Comparison of ENCODE assay signal across 8 mouse cellular contexts in the genomic region with DNA sequence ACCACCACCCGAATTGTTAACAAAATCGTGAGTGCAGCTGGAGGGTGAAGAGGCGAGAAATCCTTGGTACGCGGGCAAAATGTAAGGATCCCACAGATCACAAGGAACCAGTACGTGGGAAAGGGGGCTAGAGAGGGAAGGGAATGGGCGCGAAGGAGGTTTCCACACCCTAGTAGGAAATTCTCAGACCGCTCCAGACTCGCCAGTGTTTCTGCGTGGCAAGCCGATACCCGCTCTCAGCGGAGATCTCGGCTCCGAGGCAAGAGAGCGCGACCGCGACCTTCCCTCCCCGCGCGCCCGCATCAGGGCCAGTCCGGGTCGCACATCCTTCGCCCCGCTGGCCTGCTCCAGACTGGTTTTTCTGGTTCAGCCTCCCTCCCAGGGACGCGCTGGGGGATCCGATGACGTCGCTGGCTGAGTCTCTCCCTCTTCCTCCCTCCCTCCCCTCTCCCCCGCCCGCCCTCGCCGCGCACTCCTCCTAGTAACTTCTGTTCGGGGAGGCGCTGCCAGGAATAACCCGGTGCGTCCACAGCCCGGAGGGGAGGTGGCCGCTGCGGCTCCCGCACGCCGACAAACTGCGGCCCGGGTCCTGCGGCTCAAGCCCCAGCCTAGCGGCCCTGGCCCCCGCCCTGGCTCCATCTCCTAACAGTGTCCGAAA. TPM values are rescaled to one million over a fixed set of nuclear protein-coding genes. Genes with fewer than 3 reads are reported as not detected.
DNase-seq lines count a peak whose midpoint lies in the region; ATAC-seq and TF ChIP-seq lines count a peak whose summit lies in the region.

No protein-coding gene starts in this region.

- H3K36me3 ChIP-seq in embryonic facial prominence, embryonic 12.5 days, result no peaks in the 10 kb centered on the region
- H3K36me3 ChIP-seq in limb, embryonic 13.5 days, result no peaks in the 10 kb centered on the region
- H3K36me3 ChIP-seq in midbrain, embryonic 14.5 days (ENCODE audit: control insufficient read depth, insufficient read depth, low read length), result no peaks in the 10 kb centered on the region
- H3K36me3 ChIP-seq in small intestine, adult 2 months (ENCODE audit: control insufficient read depth, insufficient read depth, low read length), result no peaks in the 10 kb centered on the region

- H3K4me3 ChIP-seq in embryonic facial prominence, embryonic 12.5 days, result peak overlapping the region; percentile 73
- peak overlapping the region; percentile 66 for H3K4me3 ChIP-seq in limb, embryonic 13.5 days
- peak overlapping the region; percentile 60 for H3K4me3 ChIP-seq in midbrain, embryonic 14.5 days (replicated peaks; ENCODE audit: low read depth, low read length)
- peak overlapping the region; percentile 83 for H3K4me3 ChIP-seq in small intestine, adult 2 months (ENCODE audit: low read depth, low read length)

- no peaks in the 10 kb centered on the region; the same call in 1 of the 2 replicates for H3K27me3 ChIP-seq in embryonic facial prominence, embryonic 12.5 days
- peaks cover 33% of the 10 kb centered on the region for H3K27me3 ChIP-seq in limb, embryonic 13.5 days
- 0 out of 2 replicates have a peak, but pooled peaks cover 6% of the 10 kb centered on the region for H3K27me3 ChIP-seq in midbrain, embryonic 14.5 days (ENCODE audit: control insufficient read depth, insufficient read depth, low read length)
- no peaks in the 10 kb centered on the region for H3K27me3 ChIP-seq in small intestine, adult 2 months (ENCODE audit: control insufficient read depth, insufficient read depth, low read length)

- H3K4me1 ChIP-seq in embryonic facial prominence, embryonic 12.5 days, result peaks cover 3% of the 10 kb centered on the region; the same call in 1 of the 2 replicates
- peaks cover 15% of the 10 kb centered on the region for H3K4me1 ChIP-seq in limb, embryonic 13.5 days
- no peaks in the 10 kb centered on the region for H3K4me1 ChIP-seq in midbrain, embryonic 14.5 days (ENCODE audit: control insufficient read depth, insufficient read depth, low read length)
- no peaks in the 10 kb centered on the region for H3K4me1 ChIP-seq in small intestine, adult 2 months (ENCODE audit: control insufficient read depth, insufficient read depth, insufficient read length, low read length)

- H3K4me2 ChIP-seq in embryonic facial prominence, embryonic 12.5 days (replicated peaks), result peak overlapping the region; percentile 98
- H3K4me2 ChIP-seq in limb, embryonic 13.5 days (replicated peaks), result peak overlapping the region; percentile 100
- H3K4me2 ChIP-seq in midbrain, embryonic 14.5 days (ENCODE audit: low read length), result peak overlapping the region; percentile 100

- under 1% methylated on average over 46 of the region's 54 CpGs for WGBS in embryonic facial prominence, embryonic 12.5 days
- under 1% methylated on average over 47 of the region's 54 CpGs for WGBS in limb, embryonic 13.5 days
- under 1% methylated on average over 52 of the region's 54 CpGs for WGBS in midbrain, embryonic 14.5 days
- under 1% methylated on average over 54 of the region's 54 CpGs for WGBS in small intestine, adult 2 months

- TF ChIP-seq POLR2A in small intestine, adult 2 months (IDR thresholded peaks at IDR 0.05; ENCODE audit: low read depth, low read length), result peak; percentile 78; the same call in 1 of the 2 replicates

- H3K9ac ChIP-seq in embryonic facial prominence, embryonic 12.5 days, result peak overlapping the region; percentile 74
- peak overlapping the region; percentile 83 for H3K9ac ChIP-seq in limb, embryonic 13.5 days
- peak overlapping the region; percentile 82 for H3K9ac ChIP-seq in midbrain, embryonic 14.5 days (replicated peaks; ENCODE audit: low read length)

- H3K9me3 ChIP-seq in embryonic facial prominence, embryonic 12.5 days, result no peaks in the 10 kb centered on the region
- no peaks in the 10 kb centered on the region for H3K9me3 ChIP-seq in limb, embryonic 13.5 days
- H3K9me3 ChIP-seq in midbrain, embryonic 14.5 days (ENCODE audit: control insufficient read depth, low read length), result no peaks in the 10 kb centered on the region

- peak; percentile 73 for ATAC-seq in embryonic facial prominence, embryonic 12.5 days (ENCODE audit: insufficient number of reproducible peaks, insufficient read depth, low FRiP score, low TSS enrichment)
- peak; percentile 72 for ATAC-seq in limb, embryonic 13.5 days (ENCODE audit: low FRiP score, low read depth)
- peak; percentile 68 for ATAC-seq in midbrain, embryonic 14.5 days (ENCODE audit: low FRiP score, low TSS enrichment)
- no peak for ATAC-seq in erythroid progenitor cell, adult 5-6 weeks (replicated peaks; ENCODE audit: low FRiP score, poor library complexity, severe bottlenecking)

- DNase-seq in adrenal gland, postnatal 14 days, result peak; percentile 95
- DNase-seq in heart, adult 9 months (ENCODE audit: low spot score in 2 of 2), result peak; percentile 91 to 92
- DNase-seq in kidney, adult 9 months, result peak; percentile 92
- DNase-seq in midbrain, embryonic 14.5 days, result peak; percentile 90

- H3K27ac ChIP-seq in embryonic facial prominence, embryonic 12.5 days, result peak overlapping the region; percentile 91
- peak overlapping the region; percentile 93 for H3K27ac ChIP-seq in limb, embryonic 13.5 days
- H3K27ac ChIP-seq in midbrain, embryonic 14.5 days (replicated peaks; ENCODE audit: low read depth, low read length), result peak overlapping the region; percentile 96
- peak overlapping the region; percentile 98 for H3K27ac ChIP-seq in small intestine, adult 2 months (ENCODE audit: insufficient read depth, low read depth, low read length)

- no peak for TF ChIP-seq CTCF in small intestine, adult 2 months (IDR thresholded peaks at IDR 0.05; ENCODE audit: extremely low read depth, insufficient read length, insufficient replicate concordance, low read depth, low read length)

RNA-seq across cellular contexts. Expression of gene Hivep2, which starts 0.4 kb away (rescaled TPM):
- 27.2 and 31.2 TPM in 2 replicates for total RNA-seq in adrenal gland, postnatal 14 days (2021)
- polyA plus RNA-seq in embryonic facial prominence, embryonic 12.5 days (2016; fragmentation: Nextera tagmentation; extraction: Ambion mirVana), result 4.8 and 5.5 TPM in 2 replicates
- polyA plus RNA-seq in limb, embryonic 13.5 days (2015; fragmentation: Nextera tagmentation; extraction: Ambion mirVana), result 5.5 and 6.5 TPM in 2 replicates
- 12.8 TPM in 2 replicates for polyA plus RNA-seq in midbrain, embryonic 14.5 days (2014; fragmentation: Nextera tagmentation; extraction: Ambion mirVana)
- polyA plus RNA-seq in small intestine, adult 2 months (2012; rRNA removed), result 2.0 and 4.2 TPM in 2 replicates
- total RNA-seq in erythroid progenitor cell, adult 5-6 weeks (2015; ENCODE audit: low replicate concordance), result 4.3 and 4.6 TPM in 2 replicates
- 1.3 and 1.5 TPM in 2 replicates for total RNA-seq in erythroid progenitor cell, adult 5-6 weeks (2017; ENCODE audit: low replicate concordance)
